Mouse (Mus musculus): ENCODE measurements around the gene R3hdm2.

DNA sequence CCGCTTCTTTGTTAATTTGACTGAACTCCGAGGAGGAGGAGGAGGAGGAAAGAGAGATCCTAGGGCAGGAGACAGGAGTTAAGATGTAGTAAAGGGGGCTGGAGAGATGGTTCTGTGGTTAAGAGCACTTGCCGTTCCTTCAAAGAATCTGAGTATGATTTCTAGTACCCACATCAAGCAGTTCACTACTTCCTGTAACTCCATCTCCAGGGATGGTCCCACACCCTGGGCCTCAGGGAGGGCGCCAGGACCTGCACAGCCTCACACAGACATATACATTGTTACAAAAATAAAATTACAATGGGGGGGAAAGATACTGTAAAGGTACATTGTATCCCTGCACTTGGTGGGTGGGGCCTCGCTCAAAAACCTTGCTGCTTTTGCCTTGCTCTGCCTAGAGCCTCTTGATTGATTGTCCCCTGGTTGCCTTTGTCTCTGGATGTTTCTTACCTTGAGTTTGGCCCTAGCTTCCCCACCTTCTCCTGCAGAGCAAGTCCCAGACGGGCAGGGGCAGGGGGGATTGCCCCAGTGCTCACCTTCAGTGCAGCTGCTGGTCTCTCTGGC is 42.5 kb upstream of the R3hdm2 start:
- TF ChIP-seq TCF3 (IDR thresholded peaks at IDR 0.05; ENCODE audit: insufficient read length, low read depth) (no peak), MYOD1 (IDR thresholded peaks at IDR 0.05; ENCODE audit: control insufficient read depth in 1 of 3, insufficient read length in 2 of 3, low read depth in 2 of 3) (no peak), POLR2AphosphoS2 (IDR thresholded peaks at IDR 0.05; ENCODE audit: insufficient read length, low read depth) (no peak)

Data from myocyte (in vitro differentiated cells).